Mouse (Mus musculus): ENCODE measurements around the gene Brf1. TPM values are rescaled to one million over a fixed set of nuclear protein-coding genes. Genes with fewer than 3 reads are reported as not detected.

The Brf1 gene
- 67.1 and 67.8 TPM in 2 replicates for polyA plus RNA-seq (2012; rRNA removed)

GRCm38 (mm10) chr12:113000294-113001132 lies at the start of gene Brf1:
TSS of gene Brf1 (minus strand) at chr12:113000704.
- TF ChIP-seq CTCF (IDR thresholded peaks at IDR 0.05; ENCODE audit: control insufficient read depth, insufficient read depth, insufficient replicate concordance, low read depth, low read length) (no peak; the same call in 1 of the 2 replicates), POLR2A (IDR thresholded peaks at IDR 0.05; ENCODE audit: control insufficient read depth, low read depth, low read length) (peak; percentile 60)
- no peaks in the 10 kb centered on the region for H3K27me3 ChIP-seq (ENCODE audit: control insufficient read depth, insufficient read depth, low read length)
- peak within 1 kb of the TSS; percentile 97 for H3K4me3 ChIP-seq (ENCODE audit: control insufficient read depth, low read depth, low read length)
- no peaks in the 10 kb centered on the region for H3K36me3 ChIP-seq (ENCODE audit: control insufficient read depth, insufficient read depth, low read length)
- peaks cover 7% of the 10 kb centered on the region for H3K4me1 ChIP-seq (ENCODE audit: control insufficient read depth, insufficient read depth, low read length)
- H3K27ac ChIP-seq (ENCODE audit: control insufficient read depth, insufficient read depth, low read depth, low read length), result peak within 1 kb of the TSS; percentile 95

GRCm38 (mm10) chr12:113049836-113050235 lies 49.3 kb upstream of the Brf1 start:
- Histone ChIP-seq H3K4me3 (ENCODE audit: control insufficient read depth, low read depth, low read length) (peak overlapping the region; percentile 70), H3K36me3 (ENCODE audit: control insufficient read depth, insufficient read depth, low read length) (no peaks in the 10 kb centered on the region), H3K27ac (ENCODE audit: control insufficient read depth, insufficient read depth, low read depth, low read length) (no peak overlapping the region), H3K27me3 (ENCODE audit: control insufficient read depth, insufficient read depth, low read length) (no peaks in the 10 kb centered on the region), H3K4me1 (ENCODE audit: control insufficient read depth, insufficient read depth, low read length) (no peaks in the 10 kb centered on the region; the same call in 1 of the 2 replicates)
- no peak for TF ChIP-seq CTCF (IDR thresholded peaks at IDR 0.05; ENCODE audit: control insufficient read depth, insufficient read depth, insufficient replicate concordance, low read depth, low read length)
- TF ChIP-seq POLR2A (IDR thresholded peaks at IDR 0.05; ENCODE audit: control insufficient read depth, low read depth, low read length), result no peak

GRCm38 (mm10) chr12:113048103-113048502 lies 47.6 kb upstream of the Brf1 start:
- H3K36me3 ChIP-seq (ENCODE audit: control insufficient read depth, insufficient read depth, low read length), result no peaks in the 10 kb centered on the region

DNA sequence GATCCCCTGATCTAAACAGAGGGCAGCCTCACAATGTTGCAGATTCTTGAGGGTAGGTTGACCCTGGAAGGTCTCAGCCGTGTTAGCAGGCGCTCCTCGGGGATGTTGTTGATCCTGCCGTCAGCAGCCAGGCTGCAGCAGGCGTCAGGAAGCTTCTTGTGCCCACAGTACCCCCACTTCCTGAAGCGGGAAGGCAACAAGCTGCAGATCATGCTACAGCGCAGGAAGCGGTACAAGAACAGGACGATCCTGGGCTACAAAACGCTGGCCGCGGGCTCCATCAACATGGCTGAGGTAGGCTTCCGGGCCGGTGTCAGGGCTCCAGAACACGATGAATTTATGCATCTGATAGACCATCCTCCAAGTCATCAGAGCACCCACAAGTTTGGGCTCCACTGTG lies 46.4 kb upstream of the Brf1 start:
- Histone ChIP-seq H3K27me3 (ENCODE audit: control insufficient read depth, insufficient read depth, low read length) (no peaks in the 10 kb centered on the region), H3K4me1 (ENCODE audit: control insufficient read depth, insufficient read depth, low read length) (no peaks in the 10 kb centered on the region; the same call in none of the 2 replicates), H3K4me3 (ENCODE audit: control insufficient read depth, low read depth, low read length) (no peak overlapping the region), H3K27ac (ENCODE audit: control insufficient read depth, insufficient read depth, low read depth, low read length) (no peak overlapping the region), H3K36me3 (ENCODE audit: control insufficient read depth, insufficient read depth, low read length) (no peaks in the 10 kb centered on the region)
- no peak for TF ChIP-seq POLR2A (IDR thresholded peaks at IDR 0.05; ENCODE audit: control insufficient read depth, low read depth, low read length)
- no peak for TF ChIP-seq CTCF (IDR thresholded peaks at IDR 0.05; ENCODE audit: control insufficient read depth, insufficient read depth, insufficient replicate concordance, low read depth, low read length)

More at GRCm38 (mm10) chr12:113048103-113048502, 47.6 kb upstream of the Brf1 start:
- no peaks in the 10 kb centered on the region for H3K27me3 ChIP-seq (ENCODE audit: control insufficient read depth, insufficient read depth, low read length)
- no peak for TF ChIP-seq CTCF (IDR thresholded peaks at IDR 0.05; ENCODE audit: control insufficient read depth, insufficient read depth, insufficient replicate concordance, low read depth, low read length)
- TF ChIP-seq POLR2A (IDR thresholded peaks at IDR 0.05; ENCODE audit: control insufficient read depth, low read depth, low read length), result no peak
- no peak overlapping the region for H3K27ac ChIP-seq (ENCODE audit: control insufficient read depth, insufficient read depth, low read depth, low read length)
- H3K4me3 ChIP-seq (ENCODE audit: control insufficient read depth, low read depth, low read length), result peak overlapping the region; percentile 59
- no peaks in the 10 kb centered on the region; the same call in none of the 2 replicates for H3K4me1 ChIP-seq (ENCODE audit: control insufficient read depth, insufficient read depth, low read length)

DNA sequence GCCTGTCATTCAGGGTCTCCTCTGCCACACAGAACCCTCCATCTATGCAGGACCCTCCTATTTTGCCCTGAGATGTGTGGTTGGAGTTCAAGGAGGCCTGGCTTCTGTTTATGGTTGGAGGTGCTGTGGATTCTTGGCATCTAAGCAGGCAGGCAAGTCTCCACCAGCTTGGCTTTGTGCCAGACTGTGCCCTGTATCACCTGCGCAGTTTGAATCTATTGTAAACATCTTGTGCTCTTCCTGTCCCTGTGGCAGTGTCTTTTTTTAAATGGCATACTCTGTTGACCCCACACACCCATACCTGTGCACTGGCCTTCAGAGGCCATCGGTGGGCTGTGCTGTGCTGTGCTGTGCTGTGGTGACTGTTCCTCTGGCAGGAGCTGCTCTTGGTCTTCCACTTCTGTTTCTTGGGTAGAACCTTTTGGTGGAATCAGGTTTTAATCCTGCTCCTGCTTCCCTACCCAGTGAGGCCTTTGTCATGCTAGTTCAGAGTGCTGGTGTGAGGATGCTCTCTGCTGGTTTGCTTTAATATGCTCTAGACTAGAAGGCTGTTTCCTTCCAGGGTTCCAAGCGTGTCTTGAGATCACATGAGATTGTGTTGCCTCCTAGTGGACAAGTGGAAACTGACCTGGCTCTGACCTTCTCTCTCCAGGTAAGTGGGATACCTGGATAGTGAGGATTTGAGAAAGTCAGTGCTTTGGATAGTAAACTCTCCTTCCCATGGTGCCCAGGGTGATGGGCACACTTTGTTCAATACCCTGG lies 44.6 kb upstream of the Brf1 start:
- H3K27ac ChIP-seq (ENCODE audit: control insufficient read depth, insufficient read depth, low read depth, low read length), result no peak overlapping the region
- H3K4me3 ChIP-seq (ENCODE audit: control insufficient read depth, low read depth, low read length), result no peak overlapping the region
- no peaks in the 10 kb centered on the region for H3K27me3 ChIP-seq (ENCODE audit: control insufficient read depth, insufficient read depth, low read length)
- no peaks in the 10 kb centered on the region for H3K36me3 ChIP-seq (ENCODE audit: control insufficient read depth, insufficient read depth, low read length)
- H3K4me1 ChIP-seq (ENCODE audit: control insufficient read depth, insufficient read depth, low read length), result peaks cover 2% of the 10 kb centered on the region
- no peak for TF ChIP-seq CTCF (IDR thresholded peaks at IDR 0.05; ENCODE audit: control insufficient read depth, insufficient read depth, insufficient replicate concordance, low read depth, low read length)

DNA sequence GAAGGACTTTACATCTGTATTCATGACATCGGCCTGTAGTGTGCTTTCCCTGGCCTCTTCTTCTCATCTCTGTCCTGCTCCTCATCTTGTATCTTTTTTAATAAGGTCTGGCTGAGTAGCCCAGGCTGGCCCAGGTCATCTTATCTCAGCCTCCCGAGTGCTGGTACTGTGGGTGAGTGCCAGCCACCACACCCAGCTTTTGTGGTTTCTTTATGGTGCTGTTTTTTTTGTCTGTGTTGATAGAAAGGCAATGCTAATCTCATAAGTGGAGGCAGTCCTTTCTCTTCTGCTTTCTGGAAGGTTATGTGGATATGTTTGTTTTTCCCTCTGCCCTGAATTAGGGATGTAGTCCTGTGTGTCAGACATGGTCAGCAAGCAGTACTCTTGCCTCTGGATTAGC lies 42.0 kb upstream of the Brf1 start:
- Histone ChIP-seq H3K27ac (ENCODE audit: control insufficient read depth, insufficient read depth, low read depth, low read length) (no peak overlapping the region), H3K4me1 (ENCODE audit: control insufficient read depth, insufficient read depth, low read length) (peaks cover 2% of the 10 kb centered on the region), H3K4me3 (ENCODE audit: control insufficient read depth, low read depth, low read length) (no peak overlapping the region), H3K36me3 (ENCODE audit: control insufficient read depth, insufficient read depth, low read length) (no peaks in the 10 kb centered on the region), H3K27me3 (ENCODE audit: control insufficient read depth, insufficient read depth, low read length) (no peaks in the 10 kb centered on the region)
- TF ChIP-seq POLR2A (IDR thresholded peaks at IDR 0.05; ENCODE audit: control insufficient read depth, low read depth, low read length), result no peak
- no peak for TF ChIP-seq CTCF (IDR thresholded peaks at IDR 0.05; ENCODE audit: control insufficient read depth, insufficient read depth, insufficient replicate concordance, low read depth, low read length)
